Mouse (Mus musculus) large intestine, adult 2 months (tissue): ENCODE measurements around the gene Prrx2. TPM values are rescaled to one million over a fixed set of nuclear protein-coding genes. Genes with fewer than 3 reads are reported as not detected.

Experiments
- DNase-seq: peaks from one replicate; pipeline ENCODE4 v3.0.0-alpha.2; 2012; ENCODE audit warnings: low read depth, low spot score
- WGBS: fragments of 180-500 bp; shearing (Covaris S2); methylation state at CpG from one replicate; pipeline ENCODE4 v1.1.7; 2018; 5-methylcytosine and 5-hydroxymethylcytosine counted together
- polyA plus RNA-seq: library from polyadenylated mRNA; depleted of rRNA; stranded (reverse); fragments of >200 nt; gene quantifications from 2 replicates; pipeline ENCODE4 v1.2.3, GENCODE M21; 2012; rRNA removed

The Prrx2 gene
- 2.5 and 3.2 TPM in 2 replicates for polyA plus RNA-seq

DNA sequence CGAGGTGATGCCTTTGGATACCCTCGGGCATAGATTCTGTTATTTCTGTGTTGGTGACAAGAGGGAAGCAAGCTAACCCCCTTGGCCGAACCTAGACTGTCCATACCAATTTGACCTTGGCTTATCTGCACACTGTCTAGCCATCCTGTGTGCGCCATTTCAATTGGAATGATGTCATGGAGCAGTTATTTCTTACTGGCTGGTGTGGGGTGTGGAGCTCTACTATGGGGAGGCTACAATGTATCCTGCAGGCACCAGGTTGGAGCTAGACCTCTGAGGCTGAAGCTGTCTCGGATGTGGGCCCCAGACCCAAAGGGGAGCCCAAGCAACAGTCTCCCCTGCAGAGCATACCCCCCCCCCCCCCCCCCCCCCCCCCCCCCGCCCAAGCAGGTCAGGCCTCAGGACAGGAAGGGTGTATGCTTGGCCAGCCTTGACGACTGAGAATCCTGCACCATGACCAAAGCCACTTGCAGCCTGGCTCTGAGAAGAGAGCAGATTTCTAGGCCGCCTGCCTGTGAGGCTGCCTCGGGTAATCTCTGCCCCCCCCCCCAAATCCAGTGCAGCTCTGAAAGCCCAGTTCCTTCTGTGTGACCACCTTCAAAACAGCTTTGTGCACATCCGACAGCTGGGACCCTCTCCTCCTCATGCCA is at the start of gene Prrx2:
Gene Prrx2, plus strand, starts transcription at position 600 of the 650 bp plus-strand sequence.
- DNase-seq, result no peak
- 57% methylated on average over 10 of the region's 10 CpGs for WGBS

DNA sequence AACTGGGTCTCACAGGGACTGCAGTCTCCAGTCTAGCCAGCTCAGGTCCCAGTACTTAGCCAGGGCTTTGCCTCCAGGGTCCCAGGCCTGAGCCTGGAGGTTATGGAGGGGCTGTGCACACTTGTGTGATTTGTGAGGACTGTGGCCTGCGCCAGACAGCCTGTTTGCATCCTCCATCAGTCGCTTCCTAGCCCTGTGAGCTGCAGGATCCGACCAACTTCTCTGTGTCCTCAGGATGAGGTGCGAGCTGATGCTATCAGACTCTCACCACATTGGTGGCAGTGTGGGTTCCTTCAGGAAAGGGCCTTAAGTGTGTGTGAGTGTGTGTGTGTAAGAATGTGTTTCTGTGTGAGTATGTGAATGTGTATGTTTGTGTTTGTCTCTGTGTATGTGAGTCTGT is 47.3 kb upstream of the Prrx2 start:
- no peak for DNase-seq
- 71% methylated on average over 4 of the region's 4 CpGs for WGBS

GRCm38 (mm10) chr2:30792061-30792460 is 42.7 kb upstream of the Prrx2 start:
- no peak for DNase-seq
- WGBS, result 95% methylated on average over 7 of the region's 7 CpGs

GRCm38 (mm10) chr2:30794179-30795108 is 40.3 kb upstream of the Prrx2 start:
- WGBS, result 4% methylated on average over 48 of the region's 48 CpGs
- DNase-seq, result peak; percentile 76

- no peak for DNase-seq
- 78% methylated on average over 7 of the region's 7 CpGs for WGBS
Measured at GRCm38 (mm10) chr2:30795271-30795888, 39.4 kb upstream of the Prrx2 start.

DNA sequence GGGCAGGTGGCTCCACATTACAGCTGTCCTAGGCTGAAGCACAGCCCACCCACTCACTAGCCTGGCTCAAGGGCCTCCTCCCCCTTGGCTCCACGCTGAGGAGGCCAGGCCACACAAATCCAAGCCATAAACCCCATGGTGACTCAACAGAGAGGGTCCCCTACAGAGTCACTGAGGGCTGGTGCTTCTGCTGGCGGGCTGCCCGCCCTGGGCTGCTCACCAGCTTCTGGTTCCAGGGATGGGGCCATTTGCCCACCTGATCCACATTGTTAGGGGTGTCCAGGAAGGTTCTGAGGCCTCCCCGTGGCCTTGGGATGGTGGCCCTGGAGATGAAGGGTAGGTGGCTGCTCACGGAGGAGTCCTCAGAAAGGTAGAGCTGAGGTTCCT is 38.9 kb upstream of the Prrx2 start:
- DNase-seq, result no peak
- WGBS, result 77% methylated on average over 5 of the region's 5 CpGs

GRCm38 (mm10) chr2:30796382-30796781 is 38.4 kb upstream of the Prrx2 start:
- no peak for DNase-seq
- 10% methylated on average over 11 of the region's 11 CpGs for WGBS

DNA sequence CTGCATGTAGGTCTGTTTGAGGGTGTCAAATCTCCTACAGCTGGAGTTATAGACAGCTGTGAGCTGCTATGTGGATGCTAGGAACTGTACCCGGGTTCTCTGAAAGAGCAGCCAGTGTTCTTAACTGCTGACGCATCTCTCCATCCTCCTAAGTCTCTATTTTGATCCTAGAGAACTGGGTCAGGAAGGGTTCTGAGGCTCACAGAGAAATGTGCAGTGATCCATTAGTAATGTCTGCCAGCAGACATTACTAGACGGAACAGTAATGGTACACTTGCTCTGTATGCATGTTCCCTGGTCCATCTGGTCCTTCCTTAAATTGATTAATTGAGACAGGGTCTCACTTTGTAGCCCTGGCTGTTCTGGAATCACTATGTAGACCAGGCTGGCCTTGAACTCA is 35.3 kb upstream of the Prrx2 start:
- DNase-seq, result no peak
- WGBS, result 83% methylated on average over 3 of the region's 3 CpGs

- no peak for DNase-seq
- WGBS, result 46% methylated on average over 7 of the region's 7 CpGs
Measured at GRCm38 (mm10) chr2:30800671-30801066, 34.1 kb upstream of the Prrx2 start.

DNA sequence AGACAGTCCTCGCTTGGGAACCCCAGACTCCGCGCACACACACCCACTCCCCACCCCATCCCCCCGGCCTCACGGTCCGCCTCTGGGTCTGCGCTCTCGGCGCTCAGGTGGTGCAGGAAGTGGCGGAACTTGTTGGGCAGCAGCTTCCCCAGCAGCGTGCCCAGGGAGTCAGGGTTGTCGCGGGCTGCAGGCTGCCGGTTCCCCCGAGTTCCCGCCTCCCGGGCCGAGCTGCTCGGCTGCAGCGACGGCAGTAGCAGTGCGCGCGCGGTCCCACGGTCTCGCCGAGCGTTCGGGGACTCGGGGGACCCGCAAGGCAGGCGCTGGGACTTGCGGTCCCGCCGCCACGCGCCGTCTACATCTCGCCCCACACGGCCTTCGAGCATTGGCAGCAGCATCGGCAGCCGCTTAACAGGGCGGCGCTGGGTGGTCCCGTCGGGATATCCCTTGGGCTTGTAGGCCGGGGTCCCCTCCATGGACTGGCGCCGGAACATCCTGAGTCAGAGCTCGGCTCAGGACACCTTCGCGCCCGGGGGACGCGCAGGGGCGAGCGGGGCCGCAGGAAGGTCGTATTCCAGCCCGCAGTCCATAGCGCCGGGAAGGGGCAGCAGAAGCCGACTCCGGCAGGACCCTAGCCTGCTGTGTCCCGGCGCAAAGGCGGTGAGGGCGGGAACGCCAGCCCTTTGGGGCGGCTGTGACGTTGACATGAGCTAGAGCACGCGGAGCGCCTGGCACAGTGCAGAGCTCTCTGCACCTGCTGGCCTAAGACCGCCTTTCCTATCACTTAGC is 33.5 kb upstream of the Prrx2 start:
- 1% methylated on average over 77 of the region's 77 CpGs for WGBS
- DNase-seq, result no peak

- no peak for DNase-seq
- 80% methylated on average over 3 of the region's 3 CpGs for WGBS
Measured at GRCm38 (mm10) chr2:30803604-30804003, 31.2 kb upstream of the Prrx2 start, which contains the start of gene 1700001O22Rik. 1700001O22Rik (minus strand) TSS chr2:30803661.

DNA sequence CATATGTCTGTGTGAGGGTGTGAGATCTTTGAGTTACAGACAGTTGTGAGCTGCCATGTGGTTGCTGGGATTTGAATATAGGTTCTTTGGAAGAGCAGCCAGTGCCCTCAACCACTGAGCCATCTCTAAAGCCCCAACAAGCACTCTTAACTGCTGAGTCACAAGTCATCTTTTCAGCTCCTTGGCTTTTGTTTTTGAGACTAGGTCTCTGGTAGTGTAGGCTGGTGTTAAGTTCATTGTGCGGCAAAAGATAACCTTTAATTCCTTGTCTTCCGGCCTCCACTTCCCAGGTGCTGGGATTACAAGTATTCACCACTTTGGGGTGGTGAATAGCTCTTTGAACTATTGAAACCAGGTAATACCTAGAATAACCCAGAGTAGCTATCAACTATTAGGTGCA is 28.8 kb upstream of the Prrx2 start:
- WGBS, result 99% methylated on average over 2 of the region's 2 CpGs
- DNase-seq, result no peak

- WGBS, result 6% methylated on average over 28 of the region's 28 CpGs
- no peak for DNase-seq
Measured at GRCm38 (mm10) chr2:30807147-30807647, 27.6 kb upstream of the Prrx2 start.

- 1% methylated on average over 44 of the region's 44 CpGs for WGBS
- DNase-seq, result peak; percentile 98
Measured at GRCm38 (mm10) chr2:30807648-30808295, 27.0 kb upstream of the Prrx2 start, which contains the start of gene Ntmt1. Ntmt1 (plus strand) TSS chr2:30807826.

- WGBS, result 2% methylated on average over 10 of the region's 10 CpGs
- DNase-seq, result no peak
Measured at GRCm38 (mm10) chr2:30808296-30808655, 26.5 kb upstream of the Prrx2 start.

- DNase-seq, result no peak
- 60% methylated on average over 5 of the region's 5 CpGs for WGBS
Measured at GRCm38 (mm10) chr2:30809503-30809902, 25.3 kb upstream of the Prrx2 start.

DNA sequence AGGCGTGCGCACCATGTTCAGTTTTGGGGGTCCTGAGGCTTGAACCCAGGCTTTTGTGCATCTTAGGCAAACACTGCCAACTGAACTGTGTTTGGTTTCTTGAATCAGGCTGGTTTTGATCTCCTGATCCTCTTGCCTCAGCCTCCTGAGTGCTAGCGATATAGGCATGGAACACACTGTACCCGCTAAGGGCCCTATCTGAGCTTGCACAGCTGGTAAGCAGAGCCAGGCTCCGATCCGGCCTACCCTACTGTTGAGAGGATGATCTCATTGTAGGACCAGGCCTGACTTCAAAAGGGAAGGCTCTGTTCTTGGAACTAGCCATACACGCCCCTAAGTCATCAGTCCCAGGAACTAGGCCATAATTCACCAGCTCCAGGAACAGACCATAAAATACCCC is 24.2 kb upstream of the Prrx2 start:
- DNase-seq, result no peak
- WGBS, result 64% methylated on average over 7 of the region's 7 CpGs

DNA sequence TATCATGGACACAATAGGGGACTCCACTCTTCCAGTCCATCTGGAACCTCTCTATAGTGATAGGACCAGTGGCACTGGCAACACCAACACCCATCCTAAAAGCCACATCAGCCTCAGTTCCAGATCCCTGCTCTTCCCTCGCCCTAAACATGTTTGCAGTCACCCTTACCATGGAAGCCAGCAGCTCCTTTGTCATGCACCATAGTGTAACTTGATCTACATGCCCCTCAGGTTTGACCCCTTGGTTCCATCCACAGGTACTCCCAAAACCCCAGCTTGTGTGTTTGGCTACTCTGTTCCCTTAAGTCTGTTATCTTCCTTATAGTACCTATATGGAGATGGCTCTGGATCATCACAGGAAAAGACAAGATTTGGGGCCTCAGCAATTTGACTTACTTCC is 18.4 kb upstream of the Prrx2 start:
- 100% methylated on average over 1 of the region's 1 CpGs for WGBS
- DNase-seq, result no peak

DNA sequence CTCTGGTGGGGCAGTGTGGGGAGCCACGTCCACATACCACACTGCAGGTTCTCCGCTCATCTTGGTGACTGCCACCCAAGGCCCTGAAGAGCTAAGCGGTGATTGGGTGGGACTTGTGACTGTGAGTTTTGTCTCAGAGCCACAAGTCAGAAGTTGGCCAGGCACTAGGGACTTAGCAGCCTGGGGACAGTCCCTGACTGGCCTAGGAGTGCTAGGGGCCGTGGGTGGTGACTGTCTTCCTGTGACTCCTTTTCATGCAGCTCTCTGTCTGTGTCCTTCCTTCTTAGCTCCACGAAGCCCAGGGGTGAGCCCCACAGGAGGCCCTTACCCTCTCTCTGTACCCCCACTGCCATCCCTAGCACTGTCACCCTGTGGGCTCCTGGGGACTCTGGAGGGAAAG is 14.9 kb upstream of the Prrx2 start:
- WGBS, result 94% methylated on average over 5 of the region's 5 CpGs
- no peak for DNase-seq
